Mouse (Mus musculus): ENCODE data around the gene Acsm5. TPM values are rescaled to one million over a fixed set of nuclear protein-coding genes. Genes with fewer than 3 reads are reported as not detected.
"Not testable (repeated sequence)": the region's sequence is repeated elsewhere in the genome, so short reads cannot be mapped to it uniquely, and the experiment has no call there.

Acsm5 gene
- total RNA-seq, 1 experiment from 2014 or later, result not detected

DNA sequence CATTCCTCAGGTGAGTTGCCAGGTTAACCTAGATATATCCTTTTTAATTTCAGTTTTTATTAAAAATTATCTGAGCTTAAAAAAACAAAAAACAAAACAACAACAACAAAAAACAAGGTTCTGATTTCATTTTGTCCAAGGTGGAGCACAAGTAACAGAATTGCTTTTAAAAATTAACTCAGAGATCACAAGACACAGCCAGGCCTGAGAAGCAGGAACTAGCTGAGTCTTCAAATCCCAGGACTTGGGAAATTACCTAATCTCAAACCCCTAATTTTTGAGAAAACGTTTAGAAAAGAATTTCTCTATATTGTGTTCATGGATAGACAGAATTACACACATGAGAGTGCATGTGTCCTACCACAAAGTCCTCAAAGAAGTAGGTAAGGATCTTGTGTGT lies 13.7 kb downstream of the Acsm5 start:
- no peak for ATAC-seq (replicated peaks; ENCODE audit: insufficient number of reproducible peaks, low FRiP score, low TSS enrichment, poor library complexity, severe bottlenecking)

DNA sequence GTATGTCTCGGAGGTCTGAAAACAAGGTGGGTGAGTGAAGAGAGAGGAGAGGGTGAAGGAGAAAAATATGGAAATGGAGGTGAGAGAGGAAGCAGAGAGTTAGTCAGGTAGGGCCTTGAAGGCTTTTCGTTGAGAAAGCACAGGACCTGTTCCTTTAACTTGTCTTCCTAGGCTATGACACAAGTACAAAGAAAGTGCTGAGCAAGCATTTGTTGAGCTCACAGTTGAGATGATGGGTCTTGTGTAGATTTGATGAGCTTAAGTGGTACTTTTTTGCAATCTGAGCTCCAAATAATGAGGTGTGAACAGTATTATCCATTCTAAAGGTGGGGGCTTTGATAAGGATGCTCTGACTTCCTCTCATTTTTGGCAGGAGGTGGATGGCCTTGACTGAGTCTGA lies 15.1 kb downstream of the Acsm5 start:
- ATAC-seq (replicated peaks; ENCODE audit: insufficient number of reproducible peaks, low FRiP score, low TSS enrichment, poor library complexity, severe bottlenecking), result no peak

DNA sequence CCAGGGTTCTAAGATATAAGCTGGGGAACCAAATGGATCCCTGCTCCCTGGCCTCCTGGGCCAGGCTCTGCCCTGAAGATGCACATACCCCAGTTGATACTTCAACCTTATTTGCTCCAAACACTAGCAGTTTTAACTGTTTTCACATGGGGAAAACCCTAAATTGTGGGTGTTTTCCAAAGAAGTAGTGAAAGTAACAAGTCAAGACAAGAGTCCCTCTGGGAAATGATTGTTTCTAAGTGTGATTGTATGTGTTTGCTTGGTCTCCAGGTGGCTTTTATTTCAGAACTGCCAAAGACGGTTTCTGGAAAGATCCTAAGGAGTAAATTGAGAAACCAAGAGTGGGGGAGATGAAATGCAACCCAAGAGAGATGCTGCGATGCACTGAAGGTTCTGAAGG lies 23.2 kb downstream of the Acsm5 start:
- ATAC-seq (replicated peaks; ENCODE audit: insufficient number of reproducible peaks, low FRiP score, low TSS enrichment, poor library complexity, severe bottlenecking), result no peak

DNA sequence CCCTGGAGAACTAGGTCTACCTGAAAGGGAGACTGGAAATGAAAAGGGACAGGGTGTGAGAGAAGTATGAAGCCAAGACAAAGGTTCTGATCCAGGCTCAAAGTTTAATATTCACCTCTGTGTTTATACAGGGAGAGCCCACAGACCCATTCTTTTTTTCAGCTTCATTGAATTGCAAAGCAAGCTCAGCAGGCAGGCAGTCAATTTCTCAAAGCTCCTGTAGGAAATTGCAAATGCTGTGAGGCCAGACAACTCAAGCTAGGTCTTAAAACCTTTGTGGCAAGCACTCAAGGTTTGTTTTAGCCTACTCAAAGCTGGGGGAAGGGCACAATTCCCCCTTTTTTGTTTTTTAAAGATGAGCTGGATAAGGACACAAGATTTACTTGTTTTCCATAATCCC lies 26.3 kb downstream of the Acsm5 start:
- no peak for ATAC-seq (replicated peaks; ENCODE audit: insufficient number of reproducible peaks, low FRiP score, low TSS enrichment, poor library complexity, severe bottlenecking)

DNA sequence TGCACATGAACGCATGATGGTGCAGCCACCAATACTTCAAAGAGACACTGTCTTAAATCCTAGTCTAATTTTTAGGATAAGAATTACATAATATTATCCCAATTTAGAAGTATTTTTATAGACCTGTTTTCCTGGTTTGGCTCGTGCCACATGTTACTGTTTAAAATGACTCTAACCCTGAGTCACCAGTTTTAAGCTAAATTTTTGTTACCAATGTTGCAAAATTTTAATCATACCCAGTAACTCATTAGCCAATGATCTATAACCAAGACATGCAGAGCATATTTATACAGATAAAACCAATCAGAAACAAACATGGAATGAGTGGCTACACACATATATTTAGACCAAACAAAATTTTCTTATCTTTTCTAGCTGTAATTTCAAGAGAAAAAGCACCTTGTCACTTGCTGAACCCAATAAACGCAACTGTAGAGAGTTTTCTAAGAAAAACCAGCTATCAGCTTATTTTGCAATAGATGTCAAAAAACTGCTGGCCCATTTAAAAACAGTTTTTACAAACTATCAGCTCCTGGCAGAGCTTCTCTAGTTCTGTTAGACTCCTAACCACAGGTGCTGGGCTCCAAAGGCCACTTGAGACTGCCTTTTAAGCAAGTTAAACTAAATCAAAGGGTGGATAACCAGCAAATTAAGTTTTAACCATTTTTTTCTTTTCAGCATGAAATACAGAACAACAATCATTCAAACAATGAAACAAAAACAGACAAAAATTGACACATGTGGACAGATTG lies 31.4 kb downstream of the Acsm5 start:
- ATAC-seq (replicated peaks; ENCODE audit: insufficient number of reproducible peaks, low FRiP score, low TSS enrichment, poor library complexity, severe bottlenecking), result no peak

DNA sequence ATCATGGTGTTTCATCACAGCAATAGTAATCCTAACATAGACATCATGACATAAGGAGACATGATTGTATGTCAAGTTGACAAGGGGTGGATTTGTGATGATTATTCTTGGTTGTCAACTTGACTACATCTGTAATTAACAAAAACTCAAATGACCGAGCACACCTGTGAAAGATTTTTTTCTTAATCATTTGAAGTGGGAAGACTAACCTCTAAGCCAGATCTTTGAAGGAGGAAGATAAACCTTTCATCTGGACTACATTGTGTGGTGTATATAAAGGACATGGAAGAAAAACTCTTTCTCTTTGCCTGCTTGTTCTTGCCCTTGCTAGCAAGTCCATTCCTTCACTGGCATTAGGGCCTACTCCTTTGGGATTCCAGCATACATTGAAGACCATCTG lies 34.8 kb downstream of the Acsm5 start, which contains the start of gene Acsm2:
Gene Acsm2, plus strand, starts transcription at position 301 of the 400 bp plus-strand sequence.
- no peak for ATAC-seq (replicated peaks; ENCODE audit: insufficient number of reproducible peaks, low FRiP score, low TSS enrichment, poor library complexity, severe bottlenecking)

DNA sequence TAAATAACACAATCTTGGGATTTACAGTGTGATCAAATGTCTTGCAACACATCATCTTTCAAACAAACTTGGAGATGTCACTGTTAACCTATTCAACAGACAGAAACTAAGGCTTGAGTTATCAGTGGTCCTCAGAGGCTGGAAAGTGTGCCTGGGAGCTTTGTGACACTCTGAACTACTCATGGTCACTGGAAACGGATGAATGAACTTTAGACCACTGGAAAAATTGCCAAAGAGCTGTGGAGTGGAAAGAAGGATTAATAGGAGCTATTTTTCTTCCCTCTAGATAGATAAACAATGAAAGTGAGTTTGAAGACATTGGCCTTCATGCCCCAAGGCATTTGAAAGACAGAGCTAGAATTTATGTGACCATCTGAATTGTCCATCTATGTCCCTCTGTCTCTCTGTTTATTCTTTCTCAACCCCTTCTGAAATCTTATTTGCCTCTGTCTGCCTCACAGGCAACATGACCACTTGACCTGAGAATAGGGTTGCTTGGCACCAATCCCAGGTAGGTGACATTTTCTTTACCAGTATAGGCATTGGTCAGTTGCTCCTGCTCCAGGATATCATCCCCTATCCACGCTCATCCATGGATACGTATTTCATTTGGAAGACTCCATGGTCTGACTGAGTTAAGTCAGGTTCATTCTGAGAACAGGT lies 40.7 kb downstream of the Acsm5 start:
- no peak for ATAC-seq (replicated peaks; ENCODE audit: insufficient number of reproducible peaks, low FRiP score, low TSS enrichment, poor library complexity, severe bottlenecking)

DNA sequence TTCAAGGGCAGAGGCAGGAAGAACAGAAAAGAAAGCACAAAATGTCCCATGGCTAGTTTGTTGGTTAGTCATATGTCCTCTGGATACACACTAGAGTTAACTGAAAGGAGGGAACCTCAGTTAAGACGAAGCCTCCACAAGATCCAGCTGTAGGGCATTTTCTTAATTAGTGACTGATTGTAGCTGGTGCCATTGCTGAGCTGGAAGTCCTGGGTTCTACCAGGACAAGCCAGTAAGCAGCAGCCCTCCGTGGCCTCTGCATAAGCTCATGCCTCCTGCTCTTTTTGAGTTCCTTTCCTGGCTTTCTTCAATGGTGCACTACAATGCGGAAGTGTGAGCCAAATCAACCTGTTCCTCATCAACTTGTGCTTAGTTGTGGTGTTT lies 41.2 kb downstream of the Acsm5 start:
- no peak for ATAC-seq (replicated peaks; ENCODE audit: insufficient number of reproducible peaks, low FRiP score, low TSS enrichment, poor library complexity, severe bottlenecking)

DNA sequence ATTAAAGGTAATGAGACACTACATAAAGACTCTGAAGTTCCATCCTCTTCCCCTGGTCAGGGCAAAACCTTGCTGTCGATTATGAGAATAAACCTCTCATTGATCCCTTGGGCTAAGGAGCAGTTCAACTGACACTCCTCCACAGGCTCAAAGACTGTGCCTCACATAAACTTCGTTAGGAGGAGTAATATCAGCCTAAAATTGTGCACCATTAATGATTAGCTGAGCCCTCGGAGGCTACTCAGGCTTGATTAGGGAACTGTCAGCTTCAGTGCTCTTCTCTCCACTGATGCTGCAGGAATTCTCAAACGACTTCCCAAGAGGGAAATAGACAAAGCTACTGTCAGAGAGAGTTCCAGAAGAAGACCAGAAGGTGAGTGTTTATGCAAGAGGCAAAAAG lies 42.2 kb downstream of the Acsm5 start:
- no peak for ATAC-seq (replicated peaks; ENCODE audit: insufficient number of reproducible peaks, low FRiP score, low TSS enrichment, poor library complexity, severe bottlenecking)

DNA sequence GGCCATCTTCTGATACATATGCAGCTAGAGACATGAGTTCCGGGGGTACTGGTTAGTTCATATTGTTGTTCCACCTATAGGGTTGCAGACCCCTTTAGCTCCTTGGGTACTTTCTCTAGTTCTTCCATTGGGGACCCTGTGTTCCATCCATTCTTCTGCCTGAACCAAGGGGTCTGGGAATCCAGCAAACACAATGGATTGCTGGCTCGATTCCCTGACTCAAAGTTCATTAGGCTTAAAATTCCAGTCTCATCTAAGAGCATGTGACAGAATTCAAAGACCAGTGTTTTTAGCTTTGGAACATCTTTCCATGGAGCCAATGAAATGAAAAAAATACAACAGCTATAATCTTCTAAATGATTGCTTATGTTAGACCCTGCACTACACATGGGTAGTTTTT lies 43.2 kb downstream of the Acsm5 start:
- ATAC-seq (replicated peaks; ENCODE audit: insufficient number of reproducible peaks, low FRiP score, low TSS enrichment, poor library complexity, severe bottlenecking), result not testable (repeated sequence)

DNA sequence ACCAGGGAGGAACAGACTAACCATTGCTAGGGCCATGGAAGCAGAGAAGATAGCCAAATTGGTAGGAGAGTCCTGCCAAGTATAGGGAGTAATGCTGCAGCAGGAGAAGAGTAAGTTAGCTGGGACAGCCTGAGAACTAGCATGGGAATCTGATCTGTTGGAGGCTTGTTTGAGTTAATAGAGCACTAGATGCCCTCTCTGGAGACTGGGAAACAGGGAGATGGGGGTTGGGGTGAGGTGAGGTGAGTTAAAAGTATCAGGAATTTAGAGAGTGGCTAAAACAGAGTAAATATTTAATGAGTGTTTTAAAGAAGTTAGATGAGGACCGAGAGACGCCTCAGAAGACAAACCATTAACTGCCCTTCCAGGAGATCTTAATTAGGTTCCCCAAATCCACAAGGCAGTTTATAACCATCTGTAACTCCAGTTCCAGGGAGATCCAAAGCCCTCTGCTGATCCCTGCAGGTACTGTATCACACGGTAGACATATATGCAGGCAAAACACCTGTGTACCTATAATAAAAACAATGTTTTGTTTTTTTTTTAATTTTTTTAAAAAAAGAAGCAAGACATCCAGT lies 75.4 kb downstream of the Acsm5 start:
- ATAC-seq (replicated peaks; ENCODE audit: insufficient number of reproducible peaks, low FRiP score, low TSS enrichment, poor library complexity, severe bottlenecking), result no peak

Other genes with a start within 250 kb of the Acsm5 start
- gene Gp2, start 60.2 kb upstream of the Acsm5 start, total RNA-seq (2017), result not detected in 3 replicates
- gene Umod, start 40.2 kb upstream of the Acsm5 start, total RNA-seq (2017), result not detected in 3 replicates
- gene Pdilt, start 4.0 kb downstream of the Acsm5 start, total RNA-seq (2017), result 0.29 to 0.48 TPM in 2 of 3 replicates, not detected in the other
- not detected in 3 replicates for gene Acsm2, start 34.9 kb downstream of the Acsm5 start, total RNA-seq (2017)
- not detected in 3 replicates for gene Acsm1, start 87.6 kb downstream of the Acsm5 start, total RNA-seq (2017)
- gene Acsm4, start 170.6 kb downstream of the Acsm5 start, total RNA-seq (2017), result not detected in 3 replicates
- 56.5 to 59.0 TPM (median 58.3 TPM) in 3 replicates for gene Thumpd1, start 201.3 kb downstream of the Acsm5 start, total RNA-seq (2017)
- gene Acsm3, start 241.5 kb downstream of the Acsm5 start, total RNA-seq (2017), result 1.6 TPM in 1 of 3 replicates, not detected in the others

Measured in monocyte, adult 5-6 weeks (primary cell).